Mouse (Mus musculus) embryonic facial prominence, embryonic 11.5 days (tissue): ENCODE results near the gene Rab1a. TPM values are rescaled to one million over a fixed set of nuclear protein-coding genes. Genes with fewer than 3 reads are reported as not detected.

Experiments used
- ATAC-seq: fragments of 200-750 bp; cut with Nextera tagmentation; replicated peaks from 2 replicates; pipeline ENCODE4 v1.8.0; 2017; ENCODE audit warnings: low read depth; ENCODE audit not compliant: insufficient number of reproducible peaks, low FRiP score, low TSS enrichment
- DNase-seq: peaks from one replicate; pipeline ENCODE4 v3.0.0-alpha.2; 2015; ENCODE audit warnings: low spot score
- H3K27ac ChIP-seq: fragments of 300-500 bp; sonication (generic); replicated peaks from 2 replicates; pipeline ENCODE4 v1.5.1; 2014; ENCODE audit warnings: mild to moderate bottlenecking, low read depth, low read length, control low read depth
- H3K27me3 ChIP-seq: fragments of 300-500 bp; sonication (generic); 2 replicates; pipeline ENCODE4 v1.6.1; 2014; ENCODE audit warnings: mild to moderate bottlenecking, low read length, moderate library complexity, mixed read lengths; ENCODE audit not compliant: control insufficient read depth, insufficient read depth
- H3K36me3 ChIP-seq: fragments of 300-500 bp; sonication (generic); replicated peaks from 2 replicates; pipeline ENCODE4 v1.6.1; 2014; ENCODE audit warnings: low read depth, mild to moderate bottlenecking, low read length, moderate library complexity, mixed read lengths; ENCODE audit not compliant: control insufficient read depth, insufficient read depth
- H3K4me1 ChIP-seq: fragments of 300-500 bp; sonication (generic); 2 replicates; pipeline ENCODE4 v1.6.1; 2014; ENCODE audit warnings: low read length, mixed read lengths; ENCODE audit not compliant: control insufficient read depth, insufficient read depth
- H3K4me2 ChIP-seq: fragments of 300-500 bp; sonication (generic); 2 replicates; pipeline ENCODE4 v1.6.1; 2014; ENCODE audit warnings: low read depth, mild to moderate bottlenecking, control low read depth, low read length, moderate library complexity
- H3K4me3 ChIP-seq: fragments of 300-500 bp; sonication (generic); 2 replicates; pipeline ENCODE4 v1.5.1; 2014; ENCODE audit warnings: low read depth, low read length, control low read depth
- H3K9ac ChIP-seq: fragments of 300-500 bp; sonication (generic); replicated peaks from 2 replicates; pipeline ENCODE4 v1.6.1; 2014; ENCODE audit warnings: mild to moderate bottlenecking, control low read depth, low read length
- H3K9me3 ChIP-seq: fragments of 300-500 bp; sonication (generic); replicated peaks from 2 replicates; pipeline ENCODE4 v1.6.1; 2016; ENCODE audit warnings: mild to moderate bottlenecking, low read length, inconsistent platforms, mixed read lengths; ENCODE audit not compliant: control insufficient read depth
- WGBS: fragments of 180-500 bp; shearing (Covaris S2); extraction: QIAGEN DNeasy Blood & Tissue Kit; methylation state at CpG from one replicate; pipeline ENCODE4 v1.1.7; 2014; 5-methylcytosine and 5-hydroxymethylcytosine counted together
- polyA plus RNA-seq: library from polyadenylated mRNA; unstranded; fragments of >200 nt; fragmentation: Nextera tagmentation; extraction: Ambion mirVana; gene quantifications from 2 replicates; pipeline ENCODE4 v1.2.1, GENCODE M21; 2014

Gene Rab1a
- polyA plus RNA-seq, 1 experiment from 2014 or later: 251 TPM

DNA sequence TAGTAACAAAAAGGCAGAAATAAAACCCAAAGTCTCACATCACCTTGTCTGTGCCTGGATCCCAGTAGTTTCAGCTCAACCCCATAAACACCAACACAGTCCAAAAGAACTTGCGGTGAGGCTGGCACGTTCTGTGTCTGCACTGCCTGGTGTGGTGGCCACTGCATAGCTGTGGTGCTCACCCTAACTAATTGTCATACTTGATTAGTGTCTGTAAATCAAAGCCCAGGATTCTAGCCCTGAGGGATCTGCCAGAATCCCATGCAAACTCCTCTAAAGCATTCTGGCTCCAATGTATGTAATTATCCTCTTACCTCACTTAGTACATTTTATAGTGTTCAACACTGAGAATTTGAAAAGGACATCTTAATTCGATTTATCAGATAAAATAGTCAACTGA is 36.7 kb downstream of the Rab1a start:
- Histone ChIP-seq H3K9ac (no peak overlapping the region), H3K36me3 (peaks cover 25% of the 10 kb centered on the region), H3K4me1 (no peaks in the 10 kb centered on the region; the same call in 1 of the 2 replicates), H3K9me3 (no peaks in the 10 kb centered on the region), H3K4me2 (no peak overlapping the region), H3K4me3 (no peak overlapping the region), H3K27ac (no peak overlapping the region), H3K27me3 (no peaks in the 10 kb centered on the region)
- 92% methylated on average over 3 of the region's 3 CpGs for WGBS
- no peak for DNase-seq
- no peak for ATAC-seq

DNA sequence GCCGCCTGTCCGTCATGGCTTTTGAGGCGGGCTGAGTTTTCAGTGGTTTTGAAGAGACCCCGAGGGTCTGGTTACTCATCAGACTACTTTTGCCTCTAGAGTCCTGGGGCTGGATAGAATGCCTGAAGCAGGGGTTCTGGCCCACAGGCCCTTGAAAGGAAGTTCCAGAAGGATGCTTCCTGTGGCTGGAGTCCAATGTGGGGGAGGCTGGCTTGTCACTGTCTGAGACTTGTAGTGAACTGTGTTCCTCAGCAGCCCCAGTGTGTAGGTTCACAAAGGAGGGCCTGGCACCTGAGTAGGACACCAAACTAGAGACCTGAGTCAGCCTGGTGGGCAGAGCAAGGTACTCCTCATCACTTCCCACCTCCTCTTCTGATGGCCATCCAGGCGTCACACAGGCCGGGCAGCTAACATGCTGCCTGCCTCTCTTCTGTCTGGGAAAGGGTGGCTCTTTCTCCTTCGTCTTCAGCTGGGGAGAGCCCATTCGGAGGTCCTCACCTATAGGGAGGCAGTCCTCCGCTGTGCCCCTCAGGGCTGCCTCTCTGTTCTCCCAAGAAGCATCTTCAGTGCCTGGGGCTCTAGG is 38.1 kb downstream of the Rab1a start:
- no peak for ATAC-seq
- Histone ChIP-seq H3K27me3 (no peaks in the 10 kb centered on the region), H3K4me3 (no peak overlapping the region), H3K9me3 (no peaks in the 10 kb centered on the region), H3K4me2 (no peak overlapping the region), H3K27ac (no peak overlapping the region), H3K36me3 (peaks cover 25% of the 10 kb centered on the region), H3K4me1 (peaks cover 4% of the 10 kb centered on the region), H3K9ac (no peak overlapping the region)
- 92% methylated on average over 9 of the region's 9 CpGs for WGBS
- DNase-seq: no peak

DNA sequence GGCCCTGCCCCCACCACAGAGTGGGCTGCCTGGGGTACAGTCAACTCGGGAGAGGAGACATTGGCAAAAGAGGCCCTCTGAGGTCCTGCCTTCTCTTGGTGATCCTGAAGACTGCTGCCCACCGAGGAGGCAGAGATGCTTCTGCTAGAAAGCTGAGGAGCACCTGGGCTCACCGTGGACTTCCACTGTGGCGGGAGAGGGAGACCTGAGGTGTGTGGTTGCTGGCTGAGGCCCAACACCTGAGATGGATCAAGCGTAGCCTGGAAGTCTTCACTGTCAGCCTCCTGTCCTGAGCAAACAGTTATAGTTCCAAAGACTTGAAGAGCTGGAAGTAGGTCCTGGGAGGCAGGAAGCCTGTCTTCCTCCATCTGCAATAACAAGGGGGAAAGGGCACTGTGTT is 39.1 kb downstream of the Rab1a start:
- peaks cover 6% of the 10 kb centered on the region for H3K4me1 ChIP-seq
- no peak overlapping the region for H3K9ac ChIP-seq
- ATAC-seq (no peak), DNase-seq (no peak)
- H3K27ac ChIP-seq: no peak overlapping the region
- no peaks in the 10 kb centered on the region for H3K27me3 ChIP-seq
- no peak overlapping the region for H3K4me2 ChIP-seq
- no peaks in the 10 kb centered on the region for H3K9me3 ChIP-seq
- 77% methylated on average over 5 of the region's 5 CpGs for WGBS
- no peak overlapping the region for H3K4me3 ChIP-seq
- H3K36me3 ChIP-seq: peaks cover 25% of the 10 kb centered on the region

DNA sequence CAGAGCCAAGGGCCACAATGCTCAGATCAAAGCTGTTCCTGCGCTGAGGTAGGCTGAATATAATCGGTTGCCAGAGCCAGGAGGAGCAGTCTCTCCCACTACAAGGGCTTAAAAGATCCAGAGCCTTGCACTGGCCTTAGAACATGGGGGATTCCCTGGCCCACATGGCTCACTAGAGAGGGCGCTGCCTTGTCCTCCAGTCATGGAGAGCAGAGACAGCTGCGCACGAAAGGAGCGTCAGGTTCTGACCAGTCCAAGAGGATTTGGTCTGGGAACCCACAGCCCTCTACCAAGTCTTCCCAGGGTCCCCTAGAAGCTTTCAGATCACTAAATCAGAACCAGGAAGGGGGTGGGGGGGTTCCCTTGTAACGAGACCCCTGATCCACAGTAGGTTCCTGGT is 40.1 kb downstream of the Rab1a start:
- DNase-seq (no peak), ATAC-seq (no peak)
- Histone ChIP-seq H3K9me3 (no peaks in the 10 kb centered on the region), H3K36me3 (peaks cover 23% of the 10 kb centered on the region), H3K27ac (no peak overlapping the region), H3K4me1 (peaks cover 6% of the 10 kb centered on the region), H3K9ac (no peak overlapping the region), H3K27me3 (no peaks in the 10 kb centered on the region), H3K4me3 (no peak overlapping the region), H3K4me2 (no peak overlapping the region)
- WGBS: 94% methylated on average over 7 of the region's 7 CpGs

DNA sequence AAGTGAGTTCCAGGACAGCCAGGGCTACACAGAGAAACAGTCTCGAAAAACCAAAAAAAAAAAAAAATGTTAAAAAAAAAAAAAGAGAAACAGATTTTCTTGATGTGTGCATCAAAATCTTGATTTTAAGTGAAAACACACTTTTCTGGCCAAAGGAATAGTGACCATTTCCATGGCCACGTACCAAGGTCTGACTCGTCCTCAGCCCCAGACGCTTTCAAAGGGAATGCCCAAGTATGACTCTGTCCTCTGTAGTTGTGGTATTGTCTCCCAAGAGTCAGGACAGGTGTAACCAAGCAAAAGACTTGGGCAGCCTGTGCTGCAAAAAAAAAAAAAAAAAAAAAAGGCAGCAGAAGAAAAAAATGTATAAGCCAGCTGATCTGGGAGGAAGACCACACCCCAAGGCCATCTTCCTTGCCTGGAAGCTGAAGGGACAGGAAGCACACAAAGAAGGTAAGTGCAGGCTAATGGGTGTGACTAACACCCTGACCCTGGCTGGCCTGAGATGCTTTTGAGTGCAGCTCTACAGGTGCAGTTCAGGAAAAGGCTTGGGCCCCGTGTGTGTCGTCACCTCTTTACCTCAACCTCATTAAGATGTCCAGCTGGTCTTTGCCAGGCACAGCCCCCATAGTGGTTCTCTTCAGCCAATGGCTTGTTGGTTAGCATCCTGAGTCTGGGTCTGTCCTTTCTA is 41.3 kb downstream of the Rab1a start:
- H3K9me3 ChIP-seq: no peaks in the 10 kb centered on the region
- no peak for ATAC-seq
- H3K9ac ChIP-seq: no peak overlapping the region
- no peaks in the 10 kb centered on the region for H3K27me3 ChIP-seq
- no peak for DNase-seq
- 82% methylated on average over 6 of the region's 6 CpGs for WGBS
- peaks cover 6% of the 10 kb centered on the region for H3K4me1 ChIP-seq
- no peak overlapping the region; the same call in 1 of the 2 replicates for H3K27ac ChIP-seq
- no peak overlapping the region for H3K4me2 ChIP-seq
- no peak overlapping the region for H3K4me3 ChIP-seq
- H3K36me3 ChIP-seq: peaks cover 23% of the 10 kb centered on the region

- no peak overlapping the region for H3K9ac ChIP-seq
- peak; percentile 73 for DNase-seq
- no peaks in the 10 kb centered on the region for H3K9me3 ChIP-seq
- peaks cover 6% of the 10 kb centered on the region for H3K4me1 ChIP-seq
- no peak overlapping the region; the same call in 1 of the 2 replicates for H3K27ac ChIP-seq
- H3K4me3 ChIP-seq: no peak overlapping the region
- no peaks in the 10 kb centered on the region for H3K27me3 ChIP-seq
- 33% methylated on average over 9 of the region's 9 CpGs for WGBS
- H3K36me3 ChIP-seq: peaks cover 19% of the 10 kb centered on the region
- ATAC-seq: no peak
- H3K4me2 ChIP-seq: no peak overlapping the region
Measured at GRCm38 (mm10) chr11:20243214-20243913, 42.1 kb downstream of the Rab1a start.

GRCm38 (mm10) chr11:20244336-20245290 is 43.4 kb downstream of the Rab1a start:
- WGBS: 74% methylated on average over 16 of the region's 16 CpGs
- Histone ChIP-seq H3K4me1 (peaks cover 6% of the 10 kb centered on the region), H3K9ac (no peak overlapping the region), H3K36me3 (peaks cover 11% of the 10 kb centered on the region), H3K27ac (no peak overlapping the region), H3K27me3 (no peaks in the 10 kb centered on the region), H3K9me3 (no peaks in the 10 kb centered on the region), H3K4me3 (no peak overlapping the region), H3K4me2 (no peak overlapping the region)
- ATAC-seq: no peak
- peak; percentile 39 for DNase-seq
